Mouse (Mus musculus): Measurements from ENCODE around the gene Sox11.

GRCm38 (mm10) chr12:27372505-27372904, 30.1 kb upstream of the Sox11 start:
- TF ChIP-seq CTCF (IDR thresholded peaks at IDR 0.05; ENCODE audit: extremely low read depth, insufficient read depth, insufficient read length, insufficient replicate concordance), result no peak
- no peak for TF ChIP-seq POLR2A (IDR thresholded peaks at IDR 0.05; ENCODE audit: low read depth, low read length)
